Mouse (Mus musculus): ENCODE data around the gene Zbtb45. TPM values are rescaled to one million over a fixed set of nuclear protein-coding genes. Genes with fewer than 3 reads are reported as not detected.

Zbtb45 gene
- polyA plus RNA-seq, 1 experiment, result 11.7 TPM

Other genes starting within 250 kb of the Zbtb45 start
- gene Zscan18, start 206.4 kb downstream of the Zbtb45 start, polyA plus RNA-seq (2012; rRNA removed), result 3.2 and 3.8 TPM in 2 replicates
- 12.3 and 13.9 TPM in 2 replicates for gene Zfp329, start 191.2 kb downstream of the Zbtb45 start, polyA plus RNA-seq (2012; rRNA removed)
- 21.9 and 22.2 TPM in 2 replicates for gene Zfp110, start 175.3 kb downstream of the Zbtb45 start, polyA plus RNA-seq (2012; rRNA removed)
- gene Zfp128, start 128.9 kb downstream of the Zbtb45 start, polyA plus RNA-seq (2012; rRNA removed), result 2.5 TPM in 2 replicates
- 11.4 and 12.3 TPM in 2 replicates for gene Zscan22, start 112.2 kb downstream of the Zbtb45 start, polyA plus RNA-seq (2012; rRNA removed)
- gene Rps5, start 87.7 kb downstream of the Zbtb45 start, polyA plus RNA-seq (2012; rRNA removed), result 2,520 and 2,810 TPM in 2 replicates
- 2.1 and 2.3 TPM in 2 replicates for gene Rnf225, start 82.6 kb downstream of the Zbtb45 start, polyA plus RNA-seq (2012; rRNA removed)
- gene Zfp324, start 44.2 kb downstream of the Zbtb45 start, polyA plus RNA-seq (2012; rRNA removed), result 4.6 and 4.7 TPM in 2 replicates
- 6.3 and 6.9 TPM in 2 replicates for gene Zfp446, start 32.2 kb downstream of the Zbtb45 start, polyA plus RNA-seq (2012; rRNA removed)
- 0.31 and 0.55 TPM in 2 replicates for gene Slc27a5, start 11.8 kb downstream of the Zbtb45 start, polyA plus RNA-seq (2012; rRNA removed)
- 186 and 190 TPM in 2 replicates for gene Trim28, start 10.9 kb downstream of the Zbtb45 start, polyA plus RNA-seq (2012; rRNA removed)
- gene Chmp2a, start 24.8 kb upstream of the Zbtb45 start, polyA plus RNA-seq (2012; rRNA removed), result 240 and 257 TPM in 2 replicates
- 164 and 172 TPM in 2 replicates for gene Ube2m, start 28.2 kb upstream of the Zbtb45 start, polyA plus RNA-seq (2012; rRNA removed)
- 1.2 and 1.3 TPM in 2 replicates for gene Mzf1, start 44.7 kb upstream of the Zbtb45 start, polyA plus RNA-seq (2012; rRNA removed)
- not detected in 2 replicates for gene Vmn1r85, start 85.1 kb upstream of the Zbtb45 start, polyA plus RNA-seq (2012; rRNA removed)
- not detected in 2 replicates for gene Vmn1r86, start 109.9 kb upstream of the Zbtb45 start, polyA plus RNA-seq (2012; rRNA removed)
- gene Vmn1r87, start 130.1 kb upstream of the Zbtb45 start, polyA plus RNA-seq (2012; rRNA removed), result not detected in 2 replicates
- not detected in 2 replicates for gene Vmn1r88, start 149.5 kb upstream of the Zbtb45 start, polyA plus RNA-seq (2012; rRNA removed)
- not detected in 2 replicates for gene Vmn1r89, start 203.0 kb upstream of the Zbtb45 start, polyA plus RNA-seq (2012; rRNA removed)